In the genomic region with DNA sequence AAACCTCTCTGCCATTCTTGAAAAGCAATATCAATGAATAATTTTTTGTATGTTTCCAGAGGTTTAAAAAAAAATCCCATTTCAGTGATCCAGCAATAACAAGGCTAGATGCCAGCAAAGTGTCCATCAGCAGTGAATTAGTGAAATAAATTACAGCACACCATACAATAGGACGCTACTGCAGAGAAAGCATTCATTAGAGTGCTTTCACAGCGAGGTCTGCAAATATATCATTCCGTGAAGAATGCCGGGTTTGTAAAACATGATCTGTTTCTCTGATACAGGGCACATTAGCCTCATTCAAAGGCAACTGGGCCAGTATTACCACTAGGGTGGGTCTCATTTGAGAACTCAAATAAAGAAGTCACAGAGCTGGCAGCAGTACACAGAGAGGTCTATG, we compare ENCODE assay signal across 18 mouse cellular contexts. TPM values are rescaled to one million over a fixed set of nuclear protein-coding genes. Genes with fewer than 3 reads are reported as not detected.
"Had no signal": no experiment of that assay in that cellular context is flagged by ENCODE, and none has a peak within 500 bp of the region (broad histone marks: within the 10 kb centered on the region; RNA-seq: fewer than 3 reads in every experiment).

No protein-coding gene starts in this region.

- DNase-seq: lung, adult 2 months; lung, postnatal 14 days; lung, postnatal 36 days; right cerebral cortex, postnatal 14 days; thymus, adult 2 months; thymus, postnatal 25 days; thymus, postnatal 4 days had no signal

- H3K9me3 ChIP-seq: lung, embryonic 15.5 days; megakaryocyte, embryonic 14.5 days; midbrain, embryonic 13.5 days; midbrain, embryonic 15.5 days; neural tube, embryonic 12.5 days; stomach, embryonic 15.5 days had no signal

- H3K4me2 ChIP-seq: lung, embryonic 15.5 days; midbrain, embryonic 11.5 days; midbrain, embryonic 13.5 days; midbrain, embryonic 15.5 days; neural tube, embryonic 12.5 days; stomach, embryonic 15.5 days had no signal

- H3K9ac ChIP-seq: lung, embryonic 15.5 days; midbrain, embryonic 13.5 days; midbrain, embryonic 15.5 days; neural tube, embryonic 12.5 days; stomach, embryonic 15.5 days had no signal

- H3K27ac ChIP-seq: lung, embryonic 15.5 days; macrophage; midbrain, embryonic 13.5 days; midbrain, embryonic 15.5 days; neural tube, embryonic 12.5 days; stomach, embryonic 15.5 days; stomach, postnatal 0 days had no signal

- H3K27me3 ChIP-seq: lung, embryonic 15.5 days; midbrain, embryonic 13.5 days; midbrain, embryonic 15.5 days; neural tube, embryonic 12.5 days; stomach, embryonic 15.5 days had no signal

- ATAC-seq: lung, postnatal 0 days; midbrain, embryonic 13.5 days; midbrain, embryonic 15.5 days had no signal

- H3K4me3 ChIP-seq: lung, embryonic 15.5 days; megakaryocyte, embryonic 14.5 days; midbrain, embryonic 13.5 days; midbrain, embryonic 15.5 days; neural tube, embryonic 12.5 days; stomach, embryonic 15.5 days had no signal

- H3K36me3 ChIP-seq: lung, embryonic 15.5 days; midbrain, embryonic 13.5 days; midbrain, embryonic 15.5 days; neural tube, embryonic 12.5 days; stomach, embryonic 15.5 days had no signal

RNA-seq across cellular contexts. Expression of a gene that starts 39.4 kb away (rescaled TPM):
- total RNA-seq: megakaryocyte progenitor cell, adult 5-6 weeks had no signal
